Mouse (Mus musculus) A20 (cell line): ENCODE data around the gene Mgrn1.

Experiments used
- DNase-seq: peaks from one replicate; pipeline ENCODE4 v3.0.0-alpha.2; 2011; ENCODE audit warnings: low read depth, low spot score

Mgrn1 gene

GRCm38 (mm10) chr16:4906559-4906958, 20.5 kb downstream of the Mgrn1 start:
- no peak for DNase-seq

- DNase-seq: no peak
Observed at GRCm38 (mm10) chr16:4907386-4907785, 21.3 kb downstream of the Mgrn1 start.

GRCm38 (mm10) chr16:4907972-4908371, 21.9 kb downstream of the Mgrn1 start:
- DNase-seq: peak; percentile 91

GRCm38 (mm10) chr16:4909745-4910144, 23.7 kb downstream of the Mgrn1 start:
- DNase-seq: peak; percentile 57

GRCm38 (mm10) chr16:4910758-4911157, 24.7 kb downstream of the Mgrn1 start:
- DNase-seq: no peak

GRCm38 (mm10) chr16:4912074-4912648, 26.1 kb downstream of the Mgrn1 start:
- no peak for DNase-seq

GRCm38 (mm10) chr16:4912907-4913782, 27.1 kb downstream of the Mgrn1 start:
- no peak for DNase-seq

- DNase-seq: peak; percentile 62
Observed at GRCm38 (mm10) chr16:4913783-4914735, 28.0 kb downstream of the Mgrn1 start.

- no peak for DNase-seq
Observed at GRCm38 (mm10) chr16:4915931-4916330, 29.9 kb downstream of the Mgrn1 start.

- no peak for DNase-seq
Observed at GRCm38 (mm10) chr16:4916608-4917007, 30.6 kb downstream of the Mgrn1 start.

GRCm38 (mm10) chr16:4920556-4920955, 34.5 kb downstream of the Mgrn1 start:
- DNase-seq: no peak

- DNase-seq: no peak
Observed at GRCm38 (mm10) chr16:4922481-4922880, 36.4 kb downstream of the Mgrn1 start.

- DNase-seq: no peak
Observed at GRCm38 (mm10) chr16:4923996-4924395, 37.9 kb downstream of the Mgrn1 start.

- no peak for DNase-seq
Observed at GRCm38 (mm10) chr16:4927967-4928366, 41.9 kb downstream of the Mgrn1 start.

GRCm38 (mm10) chr16:4928474-4928873, 42.4 kb downstream of the Mgrn1 start:
- DNase-seq: no peak

GRCm38 (mm10) chr16:4932429-4932828, 46.4 kb downstream of the Mgrn1 start:
- DNase-seq: no peak

GRCm38 (mm10) chr16:4935430-4935829, 49.4 kb downstream of the Mgrn1 start:
- DNase-seq: no peak

- no peak for DNase-seq
Observed at GRCm38 (mm10) chr16:4935931-4936703, 50.1 kb downstream of the Mgrn1 start.

- DNase-seq: no peak
Observed at GRCm38 (mm10) chr16:4937351-4938190, 51.5 kb downstream of the Mgrn1 start.

GRCm38 (mm10) chr16:4938461-4938860, 52.4 kb downstream of the Mgrn1 start, which contains the start of gene Nudt16l1:
Gene Nudt16l1, plus strand, starts transcription at chr16:4938761.
- DNase-seq: no peak
